Mouse (Mus musculus): ENCODE measurements around the gene Pex11b.
"Not testable (repeated sequence)": the region's sequence is repeated elsewhere in the genome, so short reads cannot be mapped to it uniquely, and the experiment has no call there.

The Pex11b gene

DNA sequence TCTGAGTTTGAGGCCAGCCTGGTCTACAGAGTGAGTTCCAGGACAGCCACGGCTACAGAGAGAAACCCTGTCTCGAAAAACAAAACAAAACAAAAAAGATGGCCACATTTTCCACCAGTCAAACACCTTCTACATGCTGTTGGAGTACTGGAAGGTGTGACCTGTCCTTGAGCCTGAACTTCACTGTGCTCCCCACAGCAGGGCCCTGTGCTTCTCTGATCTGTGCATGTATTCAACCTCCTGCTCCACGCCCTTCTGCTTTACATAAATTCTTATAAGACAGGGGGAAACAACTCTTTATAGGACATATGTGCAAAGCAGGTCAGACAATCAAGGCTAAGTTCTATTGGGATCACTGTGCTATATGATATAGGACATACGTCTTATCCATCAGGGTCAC, 12.0 kb upstream of the Pex11b start:
- in situ Hi-C loops (cut with MboI, MseI): no loop called here

DNA sequence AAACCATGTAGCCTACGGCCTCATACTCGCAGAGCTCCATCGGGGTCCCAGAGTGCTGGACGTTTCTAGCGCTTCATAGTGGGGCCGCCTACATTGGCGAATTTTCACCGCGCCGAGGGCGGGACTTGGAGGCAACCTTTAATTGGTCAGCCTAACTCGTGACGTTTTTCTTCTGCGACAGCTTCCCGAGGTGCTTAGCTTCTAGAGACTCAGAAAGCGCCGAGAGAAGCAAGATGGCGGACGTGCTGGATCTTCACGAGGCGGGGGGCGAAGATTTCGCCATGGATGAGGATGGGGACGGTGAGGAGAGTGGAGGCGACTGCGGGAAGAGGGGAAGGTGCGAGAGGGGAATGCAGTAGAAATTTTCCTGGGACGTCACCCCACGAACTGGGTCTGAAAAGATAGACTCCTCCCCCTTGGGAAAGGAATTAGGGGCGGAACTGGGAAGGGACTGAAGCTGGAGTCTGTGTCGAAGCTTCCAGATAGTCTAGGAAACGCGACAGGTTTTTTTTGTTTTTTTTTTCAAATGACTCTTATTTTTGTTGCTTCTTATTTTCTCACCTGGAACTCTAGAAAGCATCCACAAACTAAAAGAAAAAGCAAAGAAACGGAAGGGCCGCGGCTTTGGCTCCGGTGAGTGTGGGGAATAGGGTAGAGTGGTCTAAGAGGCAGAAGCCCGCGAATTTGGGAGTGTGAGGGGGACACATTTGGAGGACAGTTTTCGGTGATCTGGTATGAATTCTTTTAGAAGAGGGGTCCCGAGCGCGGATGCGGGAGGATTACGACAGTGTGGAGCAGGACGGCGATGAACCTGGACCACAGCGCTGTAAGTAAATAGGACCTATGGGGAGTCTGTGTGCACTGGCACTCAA, 5.2 kb upstream of the Pex11b start, which contains the start of gene Rbm8a:
TSS of gene Rbm8a (plus strand) at position 205 of the 872 bp plus-strand sequence.
- in situ Hi-C loops (cut with MboI, MseI): no loop called here

DNA sequence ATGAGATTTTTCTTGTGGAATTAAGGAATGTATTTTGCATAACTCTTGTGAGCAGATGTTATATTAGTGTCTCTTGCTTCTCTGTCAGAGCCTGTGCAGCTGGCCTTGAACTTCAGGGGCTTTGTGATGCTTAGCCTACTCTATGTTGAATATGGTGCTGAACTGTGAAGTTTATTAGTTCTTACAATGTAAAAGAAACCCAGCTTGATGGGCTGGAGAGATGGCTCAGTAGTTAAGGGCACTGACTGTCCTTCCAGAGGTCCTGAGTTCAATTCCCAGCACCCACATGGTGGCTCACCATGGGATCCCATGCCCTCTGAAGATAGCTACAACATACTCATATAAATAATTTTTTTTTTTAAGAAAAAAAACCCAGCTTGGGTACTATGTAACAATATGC, 3.1 kb upstream of the Pex11b start:
- in situ Hi-C loops (cut with MboI, MseI): no loop called here

- in situ Hi-C loops (cut with MboI, MseI): no loop called here
Observed at GRCm38 (mm10) chr3:96634015-96634414, 1.2 kb upstream of the Pex11b start.

DNA sequence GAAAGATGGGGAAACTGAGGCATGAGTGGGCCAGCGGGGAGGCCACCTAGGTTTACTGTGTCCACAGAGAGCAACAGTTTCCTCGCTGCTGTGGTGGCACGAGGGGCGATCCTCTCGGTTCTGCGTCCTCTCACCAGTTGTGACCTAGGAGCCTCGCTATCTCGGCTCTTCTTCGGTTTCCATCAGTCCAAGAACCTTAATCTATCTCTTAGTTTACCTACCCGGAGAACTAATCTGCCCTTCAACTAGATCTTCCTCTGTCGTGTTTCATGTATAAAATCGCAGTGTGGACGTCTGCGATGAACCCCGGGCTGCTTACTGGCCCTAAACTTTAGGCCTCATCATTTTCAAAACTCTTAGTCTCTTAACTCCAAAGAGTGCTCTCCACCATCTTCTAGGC, 730 bp downstream of the Pex11b start:
- in situ Hi-C loops (cut with MboI, MseI): no loop called here

- in situ Hi-C loops (cut with MboI, MseI): no loop called here
Observed at GRCm38 (mm10) chr3:96636448-96636847, 1.3 kb downstream of the Pex11b start.

- in situ Hi-C loops (cut with MboI, MseI): no loop called here
Observed at GRCm38 (mm10) chr3:96639219-96639618, 4.0 kb downstream of the Pex11b start.

GRCm38 (mm10) chr3:96645018-96645649, 10.0 kb downstream of the Pex11b start, which contains the start of gene Itga10:
Itga10 (plus strand) TSS chr3:96645584.
- in situ Hi-C loops (cut with MboI, MseI): no loop called here

DNA sequence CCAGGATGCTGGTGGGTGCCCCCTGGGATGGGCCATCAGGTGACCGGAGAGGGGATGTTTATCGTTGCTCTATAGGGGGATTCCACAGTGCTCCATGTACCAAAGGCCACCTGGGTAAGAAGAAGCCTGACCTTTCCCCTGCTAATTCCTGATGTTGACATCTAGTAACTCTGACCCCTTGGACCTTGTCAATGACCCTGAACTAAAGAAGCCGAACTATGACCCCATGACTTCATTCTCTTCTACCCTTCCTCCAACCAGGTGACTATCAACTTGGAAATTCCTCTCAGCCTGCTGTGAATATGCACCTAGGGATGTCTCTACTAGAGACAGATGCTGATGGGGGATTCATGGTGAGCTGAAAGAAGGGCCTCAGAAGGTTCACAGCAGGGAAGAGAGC, 12.2 kb downstream of the Pex11b start:
- in situ Hi-C loops (cut with MboI, MseI): no loop called here

DNA sequence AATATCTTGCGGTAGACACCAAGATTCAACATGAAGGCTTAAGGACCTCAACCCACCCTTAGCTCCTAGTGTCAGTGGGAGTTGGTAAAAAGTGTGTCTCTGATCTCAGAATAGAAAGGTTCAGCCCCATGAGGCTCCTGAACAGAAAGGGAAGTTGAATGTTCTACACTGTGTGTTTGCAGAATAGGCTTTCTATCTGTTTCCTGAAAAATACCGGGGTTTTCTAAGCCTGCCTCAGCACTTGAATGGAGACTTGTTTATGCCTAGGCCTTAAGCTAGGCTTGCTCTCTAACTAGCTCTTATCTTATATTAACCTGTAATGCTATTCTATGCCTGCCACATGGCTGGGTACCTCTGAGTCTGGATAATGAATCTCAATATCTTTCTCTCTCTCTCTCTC, 25.7 kb downstream of the Pex11b start:
- in situ Hi-C loops (cut with MboI, MseI): no loop called here

DNA sequence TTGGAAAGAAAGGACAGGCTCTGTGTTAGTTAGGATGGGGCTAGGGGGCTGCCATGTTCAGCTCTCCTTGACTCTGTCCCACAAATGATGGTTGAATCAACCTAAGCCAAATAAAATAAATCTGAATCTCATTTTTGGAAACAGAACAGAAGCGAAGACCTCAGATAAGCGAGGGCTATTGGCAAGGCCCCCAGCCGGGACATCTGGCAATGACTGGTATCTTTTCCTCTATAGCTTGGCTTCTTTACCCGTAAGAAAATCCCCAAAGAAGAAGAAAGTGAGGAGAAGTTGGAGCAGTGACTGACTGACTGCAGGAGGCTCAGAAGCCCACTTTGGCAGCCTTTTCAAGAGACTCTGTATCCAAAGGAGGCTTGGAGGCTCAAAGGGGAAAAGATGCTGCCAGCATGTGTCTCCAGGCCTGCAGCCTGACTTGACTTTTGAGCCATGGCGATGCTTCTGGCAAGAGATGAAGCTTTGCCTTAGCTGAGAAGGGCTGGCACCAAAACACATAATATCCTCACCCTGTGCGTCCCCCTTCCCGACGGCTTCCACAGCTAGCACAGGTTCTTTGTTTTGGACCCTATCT, 27.6 kb downstream of the Pex11b start:
- in situ Hi-C loops (cut with MboI, MseI): no loop called here

DNA sequence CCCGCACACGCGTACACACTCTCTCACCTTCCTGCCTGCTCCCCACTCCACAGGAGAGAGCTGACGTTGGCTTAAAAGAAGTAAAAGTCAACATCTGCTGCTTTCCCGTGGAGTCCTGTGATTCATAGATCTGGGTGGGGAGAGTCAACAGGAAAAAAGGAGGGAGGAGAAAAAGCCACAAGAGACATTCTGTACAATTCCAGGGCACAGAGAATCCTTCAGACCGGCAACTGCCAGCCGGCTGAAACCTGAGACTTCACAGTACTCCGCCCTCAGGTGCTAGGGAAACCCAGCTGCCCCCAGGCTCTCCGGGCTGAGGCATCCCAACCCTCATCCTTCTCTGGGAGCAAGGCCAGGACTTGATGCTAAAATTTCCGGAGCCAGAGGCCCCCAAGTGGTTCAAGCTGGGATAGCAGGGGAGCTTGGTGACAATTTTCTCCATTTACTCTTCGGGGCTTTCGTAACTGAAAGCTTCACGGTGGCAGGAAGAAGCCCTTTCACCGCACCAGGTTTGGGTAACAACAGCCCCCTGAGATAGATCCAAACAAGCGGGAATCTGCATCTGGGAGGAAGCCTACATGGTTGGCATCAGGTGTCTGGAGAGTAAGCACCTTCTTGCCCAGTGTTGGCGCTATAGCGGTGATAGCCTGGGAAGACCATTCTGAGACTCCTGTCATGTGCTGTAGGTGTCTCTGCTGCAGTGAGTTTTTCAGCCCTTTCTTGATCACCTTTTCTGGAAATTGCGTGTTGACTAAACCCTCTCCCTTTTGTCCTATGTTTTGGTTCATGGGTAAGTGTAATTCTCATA, 28.5 kb downstream of the Pex11b start:
- in situ Hi-C loops (cut with MboI, MseI): no loop called here

GRCm38 (mm10) chr3:96665732-96666363, 30.7 kb downstream of the Pex11b start:
- in situ Hi-C loops (cut with MboI, MseI): not testable (repeated sequence)

GRCm38 (mm10) chr3:96666916-96667315, 31.7 kb downstream of the Pex11b start:
- in situ Hi-C loops (cut with MboI, MseI): no loop called here

DNA sequence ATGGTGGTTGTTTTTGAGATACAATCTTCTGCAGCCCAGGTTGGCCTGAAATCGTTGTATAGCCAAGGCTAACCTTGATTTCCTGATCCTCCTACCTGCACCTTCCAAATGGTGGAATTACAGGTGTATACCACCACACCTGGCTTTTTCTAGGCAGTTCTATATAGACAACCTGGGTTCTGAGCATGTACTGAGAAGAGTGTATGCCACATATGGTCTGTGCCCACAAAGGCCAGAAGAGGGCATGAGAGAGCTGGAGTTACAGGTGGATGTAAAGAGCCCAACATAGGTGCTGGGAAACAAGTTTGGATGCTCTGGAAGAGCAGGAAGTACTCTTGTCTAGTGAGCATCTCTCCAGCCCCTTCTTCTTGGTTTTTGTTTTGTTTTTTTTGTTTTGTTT, 32.1 kb downstream of the Pex11b start:
- in situ Hi-C loops (cut with MboI, MseI): no loop called here

GRCm38 (mm10) chr3:96668424-96669067, 33.4 kb downstream of the Pex11b start:
- in situ Hi-C loops (cut with MboI, MseI): no loop called here

DNA sequence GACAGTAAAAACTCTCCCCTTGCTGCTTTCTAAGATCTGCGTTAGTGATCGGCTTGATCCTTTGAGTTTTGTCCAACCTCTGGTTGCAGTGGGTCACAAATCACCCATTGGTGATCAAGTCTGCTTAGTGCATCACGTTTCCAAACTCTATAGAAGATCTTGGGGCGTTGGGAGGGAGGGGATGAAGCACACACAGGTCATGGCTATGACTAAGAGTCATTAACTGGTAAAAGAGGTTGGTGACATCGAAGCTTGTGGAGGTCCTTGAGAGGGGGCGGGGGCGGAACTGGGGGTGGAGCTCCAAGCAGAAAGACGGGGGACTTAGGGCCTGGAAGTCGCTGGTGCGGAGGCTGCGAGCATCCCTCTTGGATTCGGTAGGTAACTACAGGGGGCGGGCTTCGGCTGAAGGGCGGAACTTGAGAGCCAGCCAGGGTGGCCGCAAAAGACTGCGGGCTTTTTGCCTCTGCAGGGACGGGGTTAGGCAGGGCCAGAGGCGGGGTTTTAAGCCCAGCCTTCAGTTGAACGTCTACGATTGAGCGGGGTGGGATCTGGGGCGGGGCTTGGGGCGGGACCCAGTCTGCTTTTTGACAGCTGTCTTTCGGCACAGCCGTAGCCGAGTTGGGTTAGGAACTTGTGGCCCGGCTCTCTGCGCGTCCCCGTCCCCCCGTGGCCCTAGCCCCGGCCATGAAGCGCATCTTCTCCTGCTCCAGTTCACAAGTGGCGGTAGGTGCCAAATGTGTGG, 34.7 kb downstream of the Pex11b start, which contains the start of gene Ankrd35:
TSS of gene Ankrd35 (plus strand) at position 405 of the 742 bp plus-strand sequence.
- in situ Hi-C loops (cut with MboI, MseI): no loop called here

GRCm38 (mm10) chr3:96671519-96671918, 36.3 kb downstream of the Pex11b start:
- in situ Hi-C loops (cut with MboI, MseI): no loop called here

GRCm38 (mm10) chr3:96673514-96673913, 38.3 kb downstream of the Pex11b start:
- in situ Hi-C loops (cut with MboI, MseI): no loop called here

- in situ Hi-C loops (cut with MboI, MseI): no loop called here
Observed at GRCm38 (mm10) chr3:96674442-96674841, 39.3 kb downstream of the Pex11b start.

Data from T-helper 2 cell (primary cell).